12 mouse cellular contexts compared by ENCODE assay signal in genomic region chr3:151565664-151566621, GRCm38 (mm10).
DNase-seq lines count a peak whose midpoint lies in the region; ATAC-seq and TF ChIP-seq lines count a peak whose summit lies in the region.
"Had no signal": no experiment of that assay in that cellular context is flagged by ENCODE, and none has a peak within 500 bp of the region (broad histone marks: within the 10 kb centered on the region; RNA-seq: fewer than 3 reads in every experiment).

No protein-coding gene starts in this region.

- peak overlapping the region; percentile 43 for H3K4me2 ChIP-seq in hindbrain, postnatal 0 days (ENCODE audit: low read depth, low read length)
- no peak overlapping the region for H3K4me2 ChIP-seq in hindbrain, embryonic 11.5 days (replicated peaks; ENCODE audit: low read depth, low read length)
- 0 out of 2 replicates have a peak overlapping the region, but pooled peaks have one; percentile 9 for H3K4me2 ChIP-seq in midbrain, embryonic 16.5 days (ENCODE audit: low read length)
- no peak overlapping the region for H3K4me2 ChIP-seq in midbrain, embryonic 11.5 days
- H3K4me2 ChIP-seq: liver, embryonic 13.5 days had no signal

- WGBS in hindbrain, postnatal 0 days = 40% methylated on average over 16 of the region's 16 CpGs
- WGBS in hindbrain, embryonic 11.5 days = 72% methylated on average over 16 of the region's 16 CpGs
- WGBS in midbrain, embryonic 16.5 days = 67% methylated on average over 16 of the region's 16 CpGs
- WGBS in midbrain, embryonic 11.5 days = 78% methylated on average over 16 of the region's 16 CpGs

- no peak overlapping the region for H3K9ac ChIP-seq in hindbrain, postnatal 0 days (replicated peaks; ENCODE audit: low read length)
- H3K9ac ChIP-seq in hindbrain, embryonic 11.5 days (ENCODE audit: low read depth, low read length) = no peak overlapping the region
- no peak overlapping the region for H3K9ac ChIP-seq in midbrain, embryonic 16.5 days (ENCODE audit: low read depth, low read length)
- H3K9ac ChIP-seq in midbrain, embryonic 11.5 days (ENCODE audit: low read length) = no peak overlapping the region
- H3K9ac ChIP-seq: liver, embryonic 13.5 days had no signal

- peak; percentile 70 for ATAC-seq in hindbrain, postnatal 0 days
- no peak for ATAC-seq in hindbrain, embryonic 11.5 days (ENCODE audit: low FRiP score)
- no peak; the same call in 1 of the 2 replicates for ATAC-seq in midbrain, embryonic 16.5 days
- no peak for ATAC-seq in midbrain, embryonic 11.5 days (ENCODE audit: low FRiP score)
- ATAC-seq: activated CD4-positive, CD25-positive, alpha-beta regulatory T cell, adult 4 months had no signal

- H3K4me1 ChIP-seq in hindbrain, postnatal 0 days (ENCODE audit: insufficient read depth, low read length) = no peaks in the 10 kb centered on the region
- H3K4me1 ChIP-seq in hindbrain, embryonic 11.5 days (replicated peaks; ENCODE audit: control insufficient read depth, insufficient read depth, low read length) = no peaks in the 10 kb centered on the region
- H3K4me1 ChIP-seq in midbrain, embryonic 16.5 days (ENCODE audit: control insufficient read depth, insufficient read depth, low read length) = peaks cover 5% of the 10 kb centered on the region
- H3K4me1 ChIP-seq in midbrain, embryonic 11.5 days (ENCODE audit: control insufficient read depth, insufficient read depth, low read length) = no peaks in the 10 kb centered on the region
- H3K4me1 ChIP-seq: liver, embryonic 13.5 days; megakaryocyte, embryonic 14.5 days had no signal

- no peaks in the 10 kb centered on the region for H3K9me3 ChIP-seq in hindbrain, postnatal 0 days (ENCODE audit: low read length)
- no peaks in the 10 kb centered on the region for H3K9me3 ChIP-seq in hindbrain, embryonic 11.5 days (ENCODE audit: control insufficient read depth, low read length)
- no peaks in the 10 kb centered on the region for H3K9me3 ChIP-seq in midbrain, embryonic 16.5 days (replicated peaks; ENCODE audit: control insufficient read depth, low read length, poor library complexity, severe bottlenecking)
- no peaks in the 10 kb centered on the region for H3K9me3 ChIP-seq in midbrain, embryonic 11.5 days (ENCODE audit: control insufficient read depth, low read length)
- H3K9me3 ChIP-seq: liver, embryonic 13.5 days; megakaryocyte, embryonic 14.5 days had no signal

- DNase-seq in hindbrain, postnatal 0 days (ENCODE audit: low spot score) = peak; percentile 56
- no peak for DNase-seq in hindbrain, embryonic 11.5 days (ENCODE audit: low spot score)
- no peak for DNase-seq in midbrain, embryonic 11.5 days (ENCODE audit: low spot score, missing footprints)
- DNase-seq in cerebellum, adult 11-12 months = peak; percentile 47
- DNase-seq in cerebellum, postnatal 36 days = peak; percentile 60 to 67
- DNase-seq in MN1 (ENCODE audit: low spot score) = no peak
- no peak for DNase-seq in spleen, adult 18-20 months
- DNase-seq: liver, embryonic 13.5 days; thymus, postnatal 36 days had no signal

- H3K27me3 ChIP-seq in hindbrain, postnatal 0 days (ENCODE audit: insufficient read depth, low read length) = no peaks in the 10 kb centered on the region
- no peaks in the 10 kb centered on the region for H3K27me3 ChIP-seq in hindbrain, embryonic 11.5 days (ENCODE audit: control insufficient read depth, insufficient read depth, low read length)
- H3K27me3 ChIP-seq in midbrain, embryonic 16.5 days (ENCODE audit: control insufficient read depth, insufficient read depth, low read depth, low read length) = no peaks in the 10 kb centered on the region
- H3K27me3 ChIP-seq in midbrain, embryonic 11.5 days (ENCODE audit: control insufficient read depth, insufficient read depth, low read length) = no peaks in the 10 kb centered on the region
- H3K27me3 ChIP-seq: liver, embryonic 13.5 days; megakaryocyte, embryonic 14.5 days had no signal

- no peak overlapping the region for H3K4me3 ChIP-seq in hindbrain, postnatal 0 days (ENCODE audit: low read length)
- H3K4me3 ChIP-seq in hindbrain, embryonic 11.5 days (ENCODE audit: low read depth, low read length) = no peak overlapping the region
- no peak overlapping the region for H3K4me3 ChIP-seq in midbrain, embryonic 16.5 days (ENCODE audit: low read depth, low read length)
- no peak overlapping the region for H3K4me3 ChIP-seq in midbrain, embryonic 11.5 days (ENCODE audit: low read depth, low read length)
- H3K4me3 ChIP-seq: liver, embryonic 13.5 days; megakaryocyte, embryonic 14.5 days had no signal

- H3K36me3 ChIP-seq in hindbrain, postnatal 0 days (ENCODE audit: insufficient read depth, low read length) = no peaks in the 10 kb centered on the region
- no peaks in the 10 kb centered on the region for H3K36me3 ChIP-seq in hindbrain, embryonic 11.5 days (ENCODE audit: control insufficient read depth, insufficient read depth, low read length)
- H3K36me3 ChIP-seq in midbrain, embryonic 16.5 days (ENCODE audit: control insufficient read depth, insufficient read depth, low read length) = no peaks in the 10 kb centered on the region
- H3K36me3 ChIP-seq in midbrain, embryonic 11.5 days (ENCODE audit: control insufficient read depth, insufficient read depth, low read length) = no peaks in the 10 kb centered on the region
- H3K36me3 ChIP-seq: liver, embryonic 13.5 days had no signal

- H3K27ac ChIP-seq in hindbrain, postnatal 0 days = peak overlapping the region; percentile 32; the same call in 1 of the 2 replicates
- no peak overlapping the region for H3K27ac ChIP-seq in hindbrain, embryonic 11.5 days (ENCODE audit: low read depth, low read length)
- H3K27ac ChIP-seq in midbrain, embryonic 16.5 days (ENCODE audit: low read length) = no peak overlapping the region
- no peak overlapping the region for H3K27ac ChIP-seq in midbrain, embryonic 11.5 days (ENCODE audit: low read depth, low read length)
- H3K27ac ChIP-seq: liver, embryonic 13.5 days had no signal

- TF ChIP-seq CTCF in hindbrain, postnatal 0 days (IDR thresholded peaks at IDR 0.05; ENCODE audit: low read depth) = no peak

Comparison
In these comparisons a context has a peak if more than half of its experiments do, and no peak if none do; other contexts are left out.
1. DNase-seq: peak in hindbrain, postnatal 0 days (single experiment), cerebellum, adult 11-12 months (single experiment) and cerebellum, postnatal 36 days (2 of 2); none in hindbrain, embryonic 11.5 days (single experiment), midbrain, embryonic 11.5 days (single experiment), MN1 (single experiment) and spleen, adult 18-20 months (0 of 2).
2. H3K4me2 ChIP-seq: peak in hindbrain, postnatal 0 days (single experiment) and midbrain, embryonic 16.5 days (single experiment); none in hindbrain, embryonic 11.5 days (single experiment) and midbrain, embryonic 11.5 days (single experiment).